Mouse (Mus musculus): ENCODE results near the gene Cwc27. TPM values are rescaled to one million over a fixed set of nuclear protein-coding genes. Genes with fewer than 3 reads are reported as not detected.

Gene Cwc27
- total RNA-seq, 4 experiments from 2014 or later, result 9.6 to 12.7 (median 9.9) TPM

- no peak for DNase-seq (ENCODE audit: low spot score in 2 of 2)
These were observed 37.8 kb downstream of the Cwc27 start for GRCm38 (mm10) chr13:104779104-104779670.

- no peak for DNase-seq (ENCODE audit: low spot score in 2 of 2)
These were observed 53.7 kb downstream of the Cwc27 start for GRCm38 (mm10) chr13:104763193-104763592.

- no peak for DNase-seq (ENCODE audit: low spot score in 2 of 2)
These were observed 54.5 kb downstream of the Cwc27 start for GRCm38 (mm10) chr13:104762401-104762800.

GRCm38 (mm10) chr13:104759381-104759780 lies 57.6 kb downstream of the Cwc27 start:
- DNase-seq (ENCODE audit: low spot score in 2 of 2), result no peak

- no peak for DNase-seq (ENCODE audit: low spot score in 2 of 2)
These were observed 69.9 kb downstream of the Cwc27 start for GRCm38 (mm10) chr13:104747032-104747431.

GRCm38 (mm10) chr13:104742866-104743265 lies 74.1 kb downstream of the Cwc27 start:
- no peak for DNase-seq (ENCODE audit: low spot score in 2 of 2)

- no peak for DNase-seq (ENCODE audit: low spot score in 2 of 2)
These were observed 87.5 kb downstream of the Cwc27 start for GRCm38 (mm10) chr13:104729261-104730046.

DNA sequence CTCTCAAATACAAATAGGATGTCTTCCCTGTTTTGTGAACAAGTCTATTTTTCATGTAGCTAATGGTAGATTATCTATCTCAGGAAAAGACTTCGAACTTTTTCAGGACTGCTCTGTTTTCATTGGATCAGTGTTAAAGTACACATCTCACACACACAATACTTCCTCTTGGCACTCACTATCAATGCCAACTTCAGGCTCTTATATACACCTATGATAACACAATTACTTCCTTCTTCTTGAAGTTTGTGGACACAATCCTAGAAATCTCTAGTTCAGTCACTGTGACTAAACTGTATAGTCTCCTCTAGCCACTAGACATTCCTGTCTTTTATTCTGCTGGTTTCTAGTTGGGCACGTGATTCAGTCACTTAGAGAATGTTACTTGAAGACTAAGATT lies 89.3 kb downstream of the Cwc27 start:
- no peak for DNase-seq (ENCODE audit: low spot score in 2 of 2)

DNA sequence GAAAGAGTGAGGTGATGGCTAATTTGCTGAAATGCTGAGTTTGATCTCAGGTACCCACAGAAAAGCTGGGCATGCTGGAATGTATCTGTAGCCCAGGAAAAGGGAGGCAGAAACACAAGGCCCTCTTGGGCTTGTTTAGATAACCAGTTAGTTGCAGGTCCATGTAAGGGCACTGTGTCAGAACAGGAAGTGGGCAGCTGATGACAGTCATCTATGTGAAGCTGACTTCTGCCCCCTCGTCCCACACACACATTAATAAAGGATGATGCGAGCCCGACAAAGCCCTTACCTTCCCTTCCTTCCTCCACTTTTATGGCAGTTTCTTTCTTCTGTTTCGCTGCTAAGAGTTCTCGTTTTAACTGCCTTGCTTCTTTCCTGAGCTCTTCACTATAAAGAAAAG lies 96.8 kb downstream of the Cwc27 start:
- DNase-seq (ENCODE audit: low spot score in 2 of 2), result no peak

GRCm38 (mm10) chr13:104694612-104695355 lies 122.2 kb downstream of the Cwc27 start:
- no peak for DNase-seq (ENCODE audit: low spot score in 2 of 2)

DNA sequence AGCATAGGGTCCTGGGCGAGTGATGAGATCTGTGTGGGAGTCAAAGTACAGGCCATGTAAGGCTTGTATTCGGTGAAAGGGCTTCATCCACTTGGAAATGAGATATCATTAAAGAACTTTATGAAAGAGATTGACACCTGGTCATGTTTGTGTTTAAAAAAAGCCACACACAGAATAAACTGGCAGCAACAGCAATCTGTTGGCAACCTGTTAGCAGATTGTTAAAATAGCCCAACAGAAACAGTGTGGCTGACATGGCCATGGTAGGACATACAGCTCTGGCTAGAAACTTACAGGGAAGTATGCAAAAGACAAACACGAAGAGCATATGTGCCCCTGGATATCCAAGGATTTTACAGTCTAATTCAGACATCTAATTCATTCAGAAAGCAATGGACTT lies 124.2 kb downstream of the Cwc27 start:
- no peak for DNase-seq (ENCODE audit: low spot score in 2 of 2)

- DNase-seq (ENCODE audit: low spot score in 2 of 2), result no peak
These were observed 131.4 kb downstream of the Cwc27 start for GRCm38 (mm10) chr13:104685537-104685936.

DNA sequence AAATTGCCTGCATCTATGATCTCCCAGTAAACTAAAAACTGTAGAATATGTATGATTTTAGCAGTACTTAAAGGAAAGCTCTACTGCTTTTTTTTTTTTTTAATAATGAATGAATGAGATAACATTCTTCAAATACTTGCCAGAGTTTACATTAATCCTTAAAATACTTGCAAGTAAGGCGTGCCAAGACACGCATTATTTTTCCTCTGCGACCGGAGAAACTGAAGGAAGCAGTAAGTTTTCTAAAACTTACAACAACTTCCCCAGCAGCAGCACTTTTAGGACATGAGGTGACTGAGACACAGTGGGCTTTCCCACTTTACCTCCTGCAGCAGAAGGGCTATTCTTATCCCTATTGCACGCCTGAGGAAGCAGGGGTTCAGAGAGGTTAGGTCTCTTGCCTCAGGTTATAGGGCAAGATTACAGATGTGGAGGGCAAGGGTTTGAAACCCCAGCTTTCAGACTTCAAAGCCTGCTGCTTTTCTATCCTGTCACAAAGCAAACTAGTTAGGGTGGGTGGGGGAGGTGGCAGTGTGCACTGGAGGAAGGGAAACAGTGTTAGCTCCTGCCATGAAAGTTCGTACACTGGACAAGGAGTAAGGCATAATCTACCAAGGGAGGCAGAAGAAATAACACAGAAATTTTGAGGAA lies 132.5 kb downstream of the Cwc27 start:
- no peak for DNase-seq (ENCODE audit: low spot score in 2 of 2)

DNA sequence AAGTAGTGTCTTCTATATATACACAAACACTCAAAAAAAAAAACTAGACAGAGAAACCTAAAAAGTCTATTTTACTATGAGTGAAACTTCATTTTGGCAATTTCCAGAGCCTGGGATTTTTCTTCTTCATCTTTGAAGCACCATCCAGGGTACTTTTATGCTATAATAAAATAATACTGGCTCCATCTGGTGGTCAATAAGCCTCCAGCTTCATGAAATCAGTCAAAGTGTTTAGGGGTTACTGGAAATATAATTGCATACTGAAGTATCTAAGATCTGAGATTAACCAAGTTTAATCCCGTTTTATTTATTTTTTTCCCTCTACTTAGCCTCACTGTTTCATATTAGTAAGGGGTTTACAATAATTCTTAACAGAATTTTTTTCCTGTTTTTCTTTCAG lies 135.7 kb downstream of the Cwc27 start:
- DNase-seq (ENCODE audit: low spot score in 2 of 2), result no peak

GRCm38 (mm10) chr13:104661188-104661587 lies 155.8 kb downstream of the Cwc27 start:
- no peak for DNase-seq (ENCODE audit: low spot score in 2 of 2)

DNA sequence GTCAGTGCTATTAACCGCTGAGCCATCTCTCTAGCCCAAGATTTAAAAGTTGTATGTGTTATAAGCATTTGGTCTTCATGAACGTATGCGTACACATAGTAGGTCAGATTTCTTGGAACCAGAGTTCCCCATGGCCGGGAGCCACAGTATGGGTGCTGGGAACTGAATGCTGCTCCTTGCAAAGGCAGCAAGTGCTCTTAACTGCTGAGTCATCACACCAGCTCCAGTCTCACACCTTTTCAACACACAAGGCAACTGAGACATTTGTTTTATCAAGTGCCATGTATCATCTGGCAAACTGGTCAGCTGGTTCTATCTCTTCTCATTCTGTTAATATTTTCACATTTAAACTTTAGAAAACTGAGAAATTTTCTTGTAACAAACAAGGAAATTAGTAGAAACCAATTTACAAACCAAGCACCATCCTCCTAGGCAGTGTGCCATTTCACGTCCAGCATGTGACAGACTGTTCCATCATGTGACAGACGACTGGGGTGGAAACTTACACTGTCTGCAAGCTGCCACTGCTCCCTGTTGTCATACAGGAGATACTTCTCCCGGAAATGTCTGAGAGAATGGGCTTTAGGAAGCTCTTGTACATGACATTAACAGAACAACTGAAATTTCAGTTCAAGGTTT lies 156.8 kb downstream of the Cwc27 start:
- DNase-seq (ENCODE audit: low spot score in 2 of 2), result no peak

DNA sequence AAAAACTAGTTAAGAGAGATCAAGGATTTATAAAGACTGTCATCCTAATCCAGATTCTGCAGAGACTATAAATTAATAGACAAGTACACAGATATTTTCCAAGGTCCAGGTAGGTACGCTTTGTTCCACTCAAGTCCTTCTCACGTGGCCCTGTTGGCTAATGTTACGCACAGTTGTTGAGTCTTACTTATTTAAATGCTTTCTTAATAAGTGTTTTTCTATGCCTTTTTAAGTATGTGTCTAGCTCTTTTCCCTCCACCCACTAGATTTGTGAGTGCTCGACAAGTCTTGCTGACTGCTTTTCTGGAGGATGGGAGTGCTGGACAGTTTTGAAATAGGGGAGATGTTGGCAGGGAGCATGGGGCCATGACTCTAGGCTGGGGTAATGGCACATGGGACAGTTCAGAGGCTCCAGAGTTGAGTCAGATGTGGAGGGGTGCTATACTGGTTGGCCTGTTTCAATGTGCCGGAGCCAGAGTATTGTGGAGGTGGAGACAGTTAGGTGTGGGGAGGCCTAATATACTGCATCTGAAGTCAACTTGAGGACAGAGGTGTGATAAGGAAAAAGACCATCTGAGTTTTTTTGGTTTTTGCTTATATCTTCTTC lies 160.2 kb downstream of the Cwc27 start:
- no peak for DNase-seq (ENCODE audit: low spot score in 2 of 2)

DNA sequence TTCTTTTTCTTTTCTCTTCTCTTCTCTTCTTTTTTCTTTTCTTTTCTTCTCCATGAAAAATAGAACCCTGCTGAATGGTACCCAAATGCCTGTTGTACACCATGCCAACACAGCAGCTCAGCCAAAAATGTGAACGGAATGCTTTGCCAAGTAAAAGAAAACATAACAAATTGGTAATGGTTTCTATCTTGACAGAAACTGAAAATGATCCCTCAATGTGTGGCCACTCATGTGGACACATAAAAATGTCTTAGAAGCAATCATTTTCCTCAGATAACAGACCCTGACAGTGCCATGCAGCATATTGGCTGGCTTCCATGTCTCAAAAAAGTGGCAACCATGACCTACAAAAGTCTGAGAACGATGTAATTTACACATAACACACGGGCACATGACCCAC lies 161.8 kb downstream of the Cwc27 start:
- no peak for DNase-seq (ENCODE audit: low spot score in 2 of 2)

- DNase-seq (ENCODE audit: low spot score in 2 of 2), result no peak
These were observed 165.2 kb downstream of the Cwc27 start for GRCm38 (mm10) chr13:104651763-104652162.

- DNase-seq (ENCODE audit: low spot score in 2 of 2), result no peak
These were observed 166.3 kb downstream of the Cwc27 start for GRCm38 (mm10) chr13:104650654-104651053.

GRCm38 (mm10) chr13:104650145-104650544 lies 166.8 kb downstream of the Cwc27 start:
- no peak for DNase-seq (ENCODE audit: low spot score in 2 of 2)
